Mouse (Mus musculus) left cerebral cortex, postnatal 25 days (tissue): ENCODE measurements around the gene Klhl21. TPM values are rescaled to one million over a fixed set of nuclear protein-coding genes. Genes with fewer than 3 reads are reported as not detected.

Source experiments
- DNase-seq, 2 experiments: peaks; one replicate each; pipeline ENCODE4 v3.0.0; 2022; ENCODE audit warnings: low spot score in 2 of 2, mixed read lengths in 1 of 2
- intact Hi-C: fragments of 180-260 bp; cut with DNase I; formaldehyde crosslinking; loops from one replicate; pipeline ENCODE4 v1.15.1; 2025
- total RNA-seq, 2 experiments: library from RNA; stranded (reverse); gene quantifications; 2 replicates each; pipeline ENCODE4 v1.2.3; 2021

The Klhl21 gene
- total RNA-seq, 2 experiments from 2014 or later = 13.5 to 16.4 TPM

DNA sequence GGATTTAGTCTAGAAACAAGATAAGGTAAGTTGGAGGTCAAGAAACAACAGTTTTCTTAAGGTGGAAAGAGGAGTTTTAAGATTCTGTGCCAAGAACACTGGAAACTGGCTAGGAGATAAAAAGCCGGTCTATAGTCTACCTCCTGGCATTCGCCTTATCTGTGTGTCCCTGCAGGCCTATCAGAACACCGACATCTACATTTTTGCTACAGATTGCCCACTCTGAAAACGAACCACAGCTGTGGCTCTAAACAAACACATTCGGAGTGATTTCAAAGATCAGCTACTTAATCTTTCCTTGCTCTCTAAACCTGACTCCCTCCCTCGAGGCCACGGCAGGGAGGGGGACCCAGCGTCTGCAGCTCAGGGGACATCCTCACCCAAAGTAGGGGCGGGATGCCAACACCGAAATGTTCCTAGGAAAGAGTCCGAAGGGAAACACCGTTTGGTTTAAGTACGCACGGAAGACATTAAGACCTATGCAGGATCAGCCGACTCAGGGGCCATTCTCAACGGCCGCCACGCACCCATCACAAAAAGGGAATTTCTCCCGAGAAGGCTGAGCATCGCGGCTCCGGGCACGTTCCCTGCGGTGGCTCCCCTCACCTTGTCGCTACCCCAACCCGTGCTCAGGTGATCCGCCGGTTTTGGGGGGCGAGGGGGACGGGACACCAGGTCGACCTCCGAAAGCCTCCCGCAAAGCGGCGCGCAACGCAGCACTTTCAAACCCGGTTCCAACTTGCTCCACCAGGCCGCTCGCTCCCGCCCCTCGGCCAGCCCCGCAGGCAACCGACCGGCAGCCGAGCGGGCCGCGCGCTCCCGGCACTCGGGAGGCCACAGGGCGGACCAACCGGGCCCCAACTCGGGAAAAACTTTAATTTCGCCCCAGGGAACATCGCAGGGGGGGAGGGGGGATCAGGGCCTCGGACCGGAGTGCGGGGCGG lies 14.1 kb upstream of the Klhl21 start:
- intact Hi-C loops = no loop called here
- no peak for DNase-seq

- peak in 1 of 2 experiments; percentile 14 for DNase-seq
- intact Hi-C loops = loop anchor here (1.0 kb wide), 1 partner anchor 13 kb away; the partner anchor contains the start of gene Klhl21
These were observed 13.0 kb upstream of the Klhl21 start for GRCm38 (mm10) chr4:151995371-151996172.

- intact Hi-C loops = loop anchor here (1.0 kb wide), 1 partner anchor 12 kb away; the partner anchor contains the start of gene Klhl21
These were observed 12.2 kb upstream of the Klhl21 start, which contains the start of gene Phf13 for GRCm38 (mm10) chr4:151996173-151996950. Phf13 (minus strand) TSS chr4:151996258.

DNA sequence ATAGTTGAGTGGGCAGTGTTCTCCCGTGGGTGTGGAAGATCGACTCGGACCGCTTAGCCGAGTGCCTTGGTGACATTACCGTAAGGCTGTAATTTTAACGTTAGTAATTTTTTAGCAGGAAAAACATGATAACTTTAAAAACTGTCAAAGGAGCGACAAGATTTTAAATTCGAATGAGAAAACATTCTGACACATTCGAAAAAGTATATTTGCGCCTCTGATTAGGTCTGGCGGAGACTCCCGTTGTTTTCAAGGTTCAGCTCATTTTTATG lies 11.7 kb upstream of the Klhl21 start:
- no peak for DNase-seq
- intact Hi-C loops = loop anchor here (1.0 kb wide), 1 partner anchor 11 kb away; the partner anchor contains the start of gene Klhl21

More at GRCm38 (mm10) chr4:151996173-151996950, 12.2 kb upstream of the Klhl21 start, which contains the start of gene Phf13:
- DNase-seq = peak; percentile 100

GRCm38 (mm10) chr4:151997701-151998100 lies 10.9 kb upstream of the Klhl21 start:
- DNase-seq = no peak
- intact Hi-C loops = no loop called here

GRCm38 (mm10) chr4:151999481-151999880 lies 9.1 kb upstream of the Klhl21 start:
- DNase-seq = no peak
- intact Hi-C loops = no loop called here

- intact Hi-C loops = no loop called here
- DNase-seq = peak in 1 of 2 experiments; percentile 66
These were observed 7.7 kb upstream of the Klhl21 start for GRCm38 (mm10) chr4:152000906-152001305.

- intact Hi-C loops = no loop called here
- no peak for DNase-seq
These were observed 7.3 kb upstream of the Klhl21 start for GRCm38 (mm10) chr4:152001335-152001734.

DNA sequence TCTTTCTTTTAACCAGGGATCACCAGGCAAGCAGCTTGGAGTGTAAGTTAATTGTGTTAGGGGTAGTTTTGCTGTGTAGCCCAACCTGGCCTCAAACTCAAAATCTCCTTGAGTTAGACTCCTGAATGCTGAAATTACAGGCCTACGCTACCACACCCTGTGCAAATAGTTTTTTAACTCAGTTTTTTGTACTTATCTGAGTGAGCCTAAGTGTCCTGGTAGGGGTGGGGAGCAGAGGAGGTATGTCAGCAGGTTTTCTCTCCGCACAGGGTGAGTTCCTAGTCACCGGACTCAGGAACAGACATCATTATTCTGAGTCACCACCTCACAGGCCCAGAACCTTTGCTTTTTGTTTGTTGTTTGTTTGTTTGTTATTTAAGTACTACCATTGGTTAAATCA lies 6.5 kb upstream of the Klhl21 start:
- intact Hi-C loops = no loop called here
- DNase-seq = no peak

GRCm38 (mm10) chr4:152006137-152006536 lies 2.5 kb upstream of the Klhl21 start:
- intact Hi-C loops = no loop called here
- no peak for DNase-seq

- intact Hi-C loops = no loop called here
These were observed 1.8 kb upstream of the Klhl21 start for GRCm38 (mm10) chr4:152006812-152007211.

DNA sequence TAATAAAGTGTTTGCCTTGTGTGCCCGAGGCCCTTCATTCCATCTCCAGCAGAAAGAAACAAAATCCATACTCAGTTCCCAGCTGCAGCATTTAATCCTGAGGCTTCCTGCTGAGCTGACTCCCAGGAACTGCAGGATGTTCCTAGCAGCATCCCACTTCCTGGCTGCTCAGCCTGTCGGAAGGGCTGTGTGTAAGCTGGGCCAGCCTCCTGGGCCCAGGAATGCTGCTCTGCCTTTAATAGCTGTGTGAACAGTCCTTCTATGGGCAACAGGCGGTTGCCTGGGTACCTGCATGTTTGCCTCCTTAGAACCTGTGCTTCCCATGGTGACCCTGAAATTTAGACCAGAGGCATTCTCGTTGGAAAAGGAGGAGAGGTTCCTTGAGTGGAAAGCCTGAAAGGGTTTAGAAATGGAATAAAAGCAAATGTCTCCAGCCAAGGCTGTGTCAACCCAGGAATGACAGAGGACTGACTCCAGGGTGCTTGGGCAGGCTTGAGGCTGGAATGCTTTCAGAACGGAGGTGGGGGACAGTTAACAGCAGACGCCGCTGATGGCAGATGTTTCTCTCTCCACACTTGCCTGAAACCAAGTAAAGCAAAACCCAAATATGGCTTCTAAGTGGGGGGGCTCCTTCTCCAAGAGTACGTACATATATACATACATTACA lies 989 bp upstream of the Klhl21 start:
- peak; percentile 30 to 62 for DNase-seq
- intact Hi-C loops = loop anchor here (1.0 to 2.0 kb wide), 3 partner anchors 11 to 81 kb away; partner anchors contain the start of genes Phf13 and Zbtb48

More at GRCm38 (mm10) chr4:152006812-152007211, 1.8 kb upstream of the Klhl21 start:
- DNase-seq = no peak

GRCm38 (mm10) chr4:152008148-152008500 lies 479 bp upstream of the Klhl21 start:
- DNase-seq = no peak
- intact Hi-C loops = loop anchor here (1.0 to 2.0 kb wide), 3 partner anchors 12 to 80 kb away; partner anchors contain the start of genes Phf13 and Zbtb48

DNA sequence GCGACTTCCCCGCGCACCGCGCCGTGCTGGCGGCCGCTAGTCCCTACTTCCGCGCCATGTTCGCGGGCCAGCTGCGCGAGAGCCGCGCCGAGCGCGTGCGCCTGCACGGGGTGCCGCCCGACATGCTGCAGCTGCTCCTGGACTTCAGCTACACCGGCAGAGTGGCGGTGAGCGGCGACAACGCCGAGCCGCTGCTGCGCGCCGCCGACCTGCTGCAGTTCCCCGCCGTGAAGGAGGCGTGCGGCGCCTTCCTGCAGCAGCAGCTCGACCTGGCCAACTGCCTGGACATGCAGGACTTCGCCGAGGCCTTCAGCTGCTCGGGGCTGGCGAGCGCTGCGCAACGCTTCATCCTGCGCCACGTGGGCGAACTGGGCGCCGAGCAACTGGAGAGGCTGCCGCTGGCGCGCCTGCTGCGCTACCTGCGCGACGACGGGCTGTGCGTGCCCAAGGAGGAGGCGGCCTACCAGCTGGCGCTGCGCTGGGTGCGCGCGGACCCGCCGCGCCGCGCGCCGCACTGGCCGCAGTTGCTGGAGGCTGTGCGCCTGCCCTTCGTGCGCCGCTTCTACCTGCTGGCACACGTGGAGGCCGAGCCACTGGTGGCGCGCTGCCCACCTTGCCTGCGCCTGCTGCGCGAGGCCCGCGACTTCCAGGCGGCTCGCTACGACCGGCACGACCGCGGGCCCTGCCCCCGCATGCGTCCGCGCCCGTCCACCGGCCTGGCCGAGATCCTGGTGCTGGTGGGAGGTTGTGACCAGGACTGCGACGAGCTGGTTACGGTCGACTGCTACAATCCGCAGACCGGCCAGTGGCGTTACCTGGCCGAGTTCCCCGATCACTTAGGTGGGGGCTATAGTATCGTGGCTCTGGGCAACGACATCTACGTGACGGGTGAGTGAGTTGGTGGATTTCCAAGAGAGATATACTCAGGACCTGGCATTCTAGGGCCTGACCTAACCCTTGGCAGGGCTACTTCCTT lies 761 bp downstream of the Klhl21 start:
- intact Hi-C loops = loop anchor here (2.0 kb wide), 2 partner anchors 17 to 21 kb away; partner anchors contain the start of genes Thap3 and Zbtb48

GRCm38 (mm10) chr4:152010091-152010706 lies 1.6 kb downstream of the Klhl21 start:
- peak in 1 of 2 experiments; percentile 47 for DNase-seq
- intact Hi-C loops = loop anchor here (2.0 kb wide), 1 partner anchor 21 kb away; the partner anchor contains the start of gene Thap3

More for the DNA sequence above, 761 bp downstream of the Klhl21 start:
- peak; percentile 88 to 89 for DNase-seq

- intact Hi-C loops = loop anchor here (2.0 kb wide), 1 partner anchor 22 kb away; the partner anchor contains the start of gene Thap3
These were observed 2.1 kb downstream of the Klhl21 start for GRCm38 (mm10) chr4:152010707-152011134.

More at GRCm38 (mm10) chr4:152010707-152011134, 2.1 kb downstream of the Klhl21 start:
- DNase-seq = no peak
